Mouse (Mus musculus): ENCODE measurements around the gene Fut2.

The Fut2 gene

DNA sequence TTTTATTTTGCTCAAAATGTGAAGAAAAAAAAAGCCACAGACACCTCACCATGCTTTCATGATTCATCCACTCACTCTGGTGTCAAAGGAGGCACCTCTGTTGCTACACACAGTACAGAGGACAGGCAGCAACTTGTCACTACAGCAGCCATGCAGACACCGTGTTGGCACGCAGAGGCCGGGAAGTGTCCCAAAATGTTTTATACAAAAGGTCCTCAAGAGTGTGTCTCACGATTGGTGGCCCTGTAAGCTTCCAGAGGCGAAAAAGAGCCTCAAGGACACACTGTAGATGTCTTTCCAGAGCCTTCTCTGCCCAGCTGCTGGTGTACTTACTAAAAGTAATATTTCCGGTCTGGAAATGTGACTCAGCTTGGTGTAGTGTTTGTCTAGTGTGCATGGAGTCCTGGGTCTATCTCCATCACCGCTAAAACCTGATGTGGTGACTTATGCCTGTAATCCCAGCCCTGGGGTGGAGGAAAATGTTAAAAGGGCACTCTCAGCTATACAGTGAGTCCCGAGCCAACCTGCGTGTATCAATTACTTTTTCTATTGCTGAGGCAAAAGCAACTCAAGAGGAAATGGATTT, 60.4 kb downstream of the Fut2 start:
- in situ Hi-C loops (cut with MboI, MseI), result no loop called here

DNA sequence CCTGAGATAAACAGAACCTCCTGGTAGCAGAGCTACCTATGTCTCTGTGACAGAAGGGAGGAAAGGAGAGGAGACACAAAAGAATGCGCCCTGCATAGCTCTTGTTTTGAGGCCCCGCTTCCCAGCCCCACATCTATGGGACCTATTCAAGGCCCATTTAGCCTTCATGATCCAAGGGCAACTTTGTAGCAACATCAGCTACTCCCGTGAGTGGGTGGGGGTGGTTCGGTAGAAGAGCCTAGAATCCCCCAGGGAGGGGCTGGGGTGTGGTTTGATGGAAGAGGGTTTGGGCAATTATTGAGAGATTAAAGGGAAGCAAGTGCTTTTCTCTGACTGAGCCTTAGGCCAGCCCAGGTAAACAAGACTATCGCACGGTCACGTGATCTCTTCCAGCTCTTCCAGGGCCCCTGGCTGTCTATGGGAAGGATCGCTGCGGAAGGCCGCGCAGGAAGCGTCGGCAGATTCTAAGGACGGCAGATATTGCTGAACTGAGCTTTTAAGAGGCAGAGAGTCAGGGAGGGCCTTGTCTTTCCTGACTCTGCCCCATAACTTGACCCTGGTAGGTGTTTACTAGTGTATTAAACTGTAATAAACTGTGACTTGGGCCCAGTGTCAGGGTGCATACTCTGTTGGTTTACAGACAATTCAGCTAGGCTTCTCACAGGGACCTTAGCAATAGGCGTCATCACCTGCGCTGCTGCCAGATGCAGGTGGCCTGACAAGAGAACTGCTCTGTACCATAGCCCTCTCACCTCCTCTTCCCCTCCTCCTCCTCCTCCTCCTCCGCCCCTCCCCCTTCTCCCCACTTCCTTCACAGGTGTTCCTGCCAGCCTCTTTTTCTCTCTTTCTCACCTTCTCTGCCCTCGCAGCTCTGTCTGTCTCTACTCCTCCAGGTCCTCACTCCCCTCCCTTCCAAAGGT, 67.0 kb downstream of the Fut2 start:
- in situ Hi-C loops (cut with MboI, MseI), result no loop called here
